Mouse (Mus musculus): ENCODE data around the gene Gm3435. TPM values are rescaled to one million over a fixed set of nuclear protein-coding genes. Genes with fewer than 3 reads are reported as not detected.
A peak's percentile ranks its signal among the peaks of the same experiment; 100 is the strongest.
"Not testable (repeated sequence)": the region's sequence is repeated elsewhere in the genome, so short reads cannot be mapped to it uniquely, and the experiment has no call there.

Gene Gm3435
- polyA plus RNA-seq, 1 experiment from 2014 or later = 4.5 TPM

DNA sequence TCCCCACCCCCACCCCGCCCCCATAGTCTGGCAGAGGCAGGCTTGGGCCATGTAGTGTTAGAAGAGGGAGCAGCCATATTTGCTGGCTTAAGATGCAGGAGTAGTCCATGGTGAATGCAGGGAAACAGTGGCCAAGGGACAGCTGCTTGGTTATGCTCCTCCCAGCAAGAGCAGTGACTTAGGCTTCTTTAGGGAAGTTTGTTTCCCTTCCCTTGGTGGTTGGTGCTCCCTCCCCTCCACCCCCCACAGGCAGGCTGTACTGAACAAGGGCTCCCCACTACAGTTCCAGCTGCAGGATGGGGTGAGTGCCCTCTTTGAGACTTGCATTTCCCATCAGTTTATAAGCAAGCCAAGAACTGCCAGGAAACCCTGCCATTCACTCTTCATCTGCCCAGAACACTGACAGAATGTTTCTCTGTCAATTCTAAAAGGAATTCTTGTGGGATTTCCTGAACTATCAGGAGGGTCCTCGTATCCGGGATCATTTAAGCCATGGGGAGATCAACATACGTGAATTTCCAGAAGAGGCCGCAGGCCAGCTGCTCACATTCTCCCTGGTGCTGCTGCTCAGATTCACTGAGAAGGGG lies 19.8 kb upstream of the Gm3435 start:
- H3K9me3 ChIP-seq (ENCODE audit: control insufficient read depth, low read length); H3K4me1 ChIP-seq (ENCODE audit: control insufficient read depth in 2 of 2, insufficient read depth in 2 of 2, low read length in 2 of 2); H3K4me3 ChIP-seq (ENCODE audit: control insufficient read depth in 1 of 2, insufficient read depth in 1 of 2, low read depth in 1 of 2, low read length in 2 of 2); H3K4me2 ChIP-seq (ENCODE audit: low read length); H3K27ac ChIP-seq (replicated peaks in 1 of 2; ENCODE audit: control insufficient read depth in 1 of 2, insufficient read depth in 1 of 2, low read depth in 2 of 2, low read length in 2 of 2); H3K9ac ChIP-seq (ENCODE audit: low read length); H3K27me3 ChIP-seq (ENCODE audit: control insufficient read depth, insufficient read depth, low read length); H3K36me3 ChIP-seq (ENCODE audit: control insufficient read depth, insufficient read depth, low read length); ATAC-seq (ENCODE audit: insufficient number of reproducible peaks, insufficient read depth, low FRiP score, low read depth): not testable (repeated sequence)
- WGBS = 86% methylated on average over 4 of the region's 5 CpGs

DNA sequence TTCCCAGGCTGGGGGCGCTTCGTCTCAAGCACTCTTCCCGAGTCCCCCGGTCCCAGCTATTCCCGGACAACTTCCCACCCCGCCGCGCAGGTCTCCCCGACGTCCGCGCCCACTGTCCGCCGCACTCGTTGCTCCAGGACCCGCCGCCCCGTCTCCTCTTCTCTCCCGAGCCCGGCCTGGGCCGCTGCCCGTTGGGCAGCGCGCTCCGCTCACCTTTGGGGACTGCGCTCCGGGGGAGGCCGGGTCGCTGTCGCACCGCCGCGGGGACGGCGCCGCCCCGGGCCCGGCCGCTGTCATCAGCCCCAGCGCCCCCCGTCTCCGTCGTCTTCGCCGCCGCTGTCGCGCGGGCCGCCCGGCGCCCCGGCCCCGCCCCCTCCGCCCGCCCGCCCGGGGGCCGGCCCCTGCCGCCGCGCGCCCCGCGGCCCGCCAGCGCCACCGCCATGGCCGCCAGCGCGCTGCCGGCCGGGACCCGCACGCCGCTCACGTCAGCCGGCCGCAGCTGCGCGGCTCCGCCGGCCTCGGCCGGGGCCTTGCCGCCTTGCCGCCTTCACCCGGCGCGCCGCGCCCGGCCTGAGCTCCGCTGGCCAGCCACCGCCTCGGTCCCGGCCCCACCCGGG lies 17.3 kb upstream of the Gm3435 start:
- H3K9me3 ChIP-seq (ENCODE audit: control insufficient read depth, low read length); H3K36me3 ChIP-seq (ENCODE audit: control insufficient read depth, insufficient read depth, low read length); H3K4me1 ChIP-seq (ENCODE audit: control insufficient read depth in 2 of 2, insufficient read depth in 2 of 2, low read length in 2 of 2); H3K27ac ChIP-seq (replicated peaks in 1 of 2; ENCODE audit: control insufficient read depth in 1 of 2, insufficient read depth in 1 of 2, low read depth in 2 of 2, low read length in 2 of 2); H3K9ac ChIP-seq (ENCODE audit: low read length); H3K27me3 ChIP-seq (ENCODE audit: control insufficient read depth, insufficient read depth, low read length); H3K4me2 ChIP-seq (ENCODE audit: low read length); H3K4me3 ChIP-seq (ENCODE audit: control insufficient read depth in 1 of 2, insufficient read depth in 1 of 2, low read depth in 1 of 2, low read length in 2 of 2): not testable (repeated sequence)
- ATAC-seq (ENCODE audit: insufficient number of reproducible peaks, insufficient read depth, low FRiP score, low read depth) = peak; percentile 80
- WGBS = no CpG with 5 or more reads among the region's 98 CpGs

DNA sequence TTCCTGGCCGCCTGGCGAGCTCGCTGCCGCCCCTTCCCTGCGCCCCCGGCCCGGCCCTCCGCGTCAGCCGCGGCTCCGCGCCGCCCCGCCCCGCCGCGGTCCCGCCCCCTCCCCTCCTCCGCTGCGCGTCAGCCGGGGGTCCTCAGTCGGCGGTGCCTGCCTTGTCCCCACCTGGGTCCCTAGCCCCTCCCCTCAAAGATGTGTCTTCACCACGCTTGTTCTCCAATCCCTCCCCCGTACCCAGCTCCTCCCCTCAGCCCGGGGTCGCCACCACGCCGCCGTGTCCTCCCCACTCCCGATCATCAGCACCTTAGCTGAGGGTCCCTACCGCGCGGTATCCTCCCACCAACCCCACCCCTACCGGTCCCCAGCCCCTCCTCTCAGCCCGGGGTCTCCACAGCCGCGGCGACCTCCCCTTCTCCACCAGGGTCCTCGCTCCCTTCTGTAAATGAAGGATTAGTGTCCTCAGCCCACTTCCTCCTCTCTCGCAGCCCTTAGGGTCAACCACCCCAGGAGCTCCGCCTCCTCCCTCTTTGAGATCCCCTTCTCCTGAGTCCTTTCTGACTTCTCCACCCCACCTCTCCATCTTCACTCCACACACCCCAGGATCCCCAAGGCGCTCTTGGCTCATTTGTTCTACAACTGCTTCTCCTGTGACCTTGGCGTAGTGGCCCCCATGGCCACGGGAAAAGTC lies 16.7 kb upstream of the Gm3435 start:
- H3K9me3 ChIP-seq (ENCODE audit: control insufficient read depth, low read length) = not testable (repeated sequence)
- WGBS = no CpG with 5 or more reads among the region's 47 CpGs

DNA sequence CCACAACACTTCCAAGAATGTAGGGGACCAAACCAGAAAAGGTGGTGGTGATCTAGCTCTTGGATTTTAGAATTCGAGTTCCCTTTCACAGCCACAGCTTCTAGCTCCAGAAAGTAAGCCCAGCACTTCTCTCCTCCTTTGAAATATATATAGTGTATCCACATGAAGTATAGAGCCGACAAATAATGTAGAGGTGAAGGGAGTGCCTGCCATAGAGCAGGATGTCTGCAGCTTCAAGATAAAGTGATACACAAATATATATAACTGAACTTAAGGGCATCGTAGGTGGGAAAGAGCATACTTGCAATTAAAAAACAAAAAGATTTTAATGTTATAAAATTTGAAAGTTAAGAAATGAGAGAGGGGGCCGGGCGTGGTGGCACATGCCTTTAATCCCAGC lies 15.8 kb upstream of the Gm3435 start:
- not testable (repeated sequence) for ATAC-seq (ENCODE audit: insufficient number of reproducible peaks, insufficient read depth, low FRiP score, low read depth); H3K9ac ChIP-seq (ENCODE audit: low read length); H3K27me3 ChIP-seq (ENCODE audit: control insufficient read depth, insufficient read depth, low read length); H3K4me1 ChIP-seq (ENCODE audit: control insufficient read depth in 2 of 2, insufficient read depth in 2 of 2, low read length in 2 of 2); H3K9me3 ChIP-seq (ENCODE audit: control insufficient read depth, low read length); H3K4me2 ChIP-seq (ENCODE audit: low read length); H3K4me3 ChIP-seq (ENCODE audit: control insufficient read depth in 1 of 2, insufficient read depth in 1 of 2, low read depth in 1 of 2, low read length in 2 of 2); H3K27ac ChIP-seq (replicated peaks in 1 of 2; ENCODE audit: control insufficient read depth in 1 of 2, insufficient read depth in 1 of 2, low read depth in 2 of 2, low read length in 2 of 2); H3K36me3 ChIP-seq (ENCODE audit: control insufficient read depth, insufficient read depth, low read length)
- WGBS = no CpG with 5 or more reads among the region's 5 CpGs

More for the DNA sequence above, 16.7 kb upstream of the Gm3435 start:
- not testable (repeated sequence) for H3K4me2 ChIP-seq (ENCODE audit: low read length); H3K4me3 ChIP-seq (ENCODE audit: control insufficient read depth in 1 of 2, insufficient read depth in 1 of 2, low read depth in 1 of 2, low read length in 2 of 2); H3K36me3 ChIP-seq (ENCODE audit: control insufficient read depth, insufficient read depth, low read length); H3K27me3 ChIP-seq (ENCODE audit: control insufficient read depth, insufficient read depth, low read length); H3K9ac ChIP-seq (ENCODE audit: low read length); H3K4me1 ChIP-seq (ENCODE audit: control insufficient read depth in 2 of 2, insufficient read depth in 2 of 2, low read length in 2 of 2); H3K27ac ChIP-seq (replicated peaks in 1 of 2; ENCODE audit: control insufficient read depth in 1 of 2, insufficient read depth in 1 of 2, low read depth in 2 of 2, low read length in 2 of 2)
- ATAC-seq (ENCODE audit: insufficient number of reproducible peaks, insufficient read depth, low FRiP score, low read depth) = peak; percentile 79

DNA sequence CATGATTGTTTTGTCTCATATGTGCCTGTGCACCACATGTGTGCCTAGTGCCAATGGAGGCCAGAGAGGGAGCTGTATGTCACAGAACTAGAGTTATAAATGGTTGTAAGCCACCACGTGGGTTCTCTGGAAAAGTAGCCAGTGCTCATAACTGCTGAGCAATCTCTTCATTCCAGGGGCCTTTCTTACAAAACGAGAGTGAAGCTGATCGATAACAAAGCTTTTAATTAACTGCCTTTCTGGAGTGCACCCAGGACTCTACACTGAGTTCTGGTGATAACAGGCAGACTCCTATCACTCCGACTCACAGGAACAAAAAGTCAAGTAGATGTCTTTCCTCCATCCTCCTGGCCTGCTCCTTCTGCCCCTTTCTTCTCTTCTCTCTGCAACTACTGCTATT lies 9.9 kb upstream of the Gm3435 start:
- not testable (repeated sequence) for H3K36me3 ChIP-seq (ENCODE audit: control insufficient read depth, insufficient read depth, low read length); H3K9ac ChIP-seq (ENCODE audit: low read length); H3K9me3 ChIP-seq (ENCODE audit: control insufficient read depth, low read length); H3K4me1 ChIP-seq (ENCODE audit: control insufficient read depth in 2 of 2, insufficient read depth in 2 of 2, low read length in 2 of 2); H3K4me2 ChIP-seq (ENCODE audit: low read length); H3K27me3 ChIP-seq (ENCODE audit: control insufficient read depth, insufficient read depth, low read length); ATAC-seq (ENCODE audit: insufficient number of reproducible peaks, insufficient read depth, low FRiP score, low read depth); H3K27ac ChIP-seq (replicated peaks in 1 of 2; ENCODE audit: control insufficient read depth in 1 of 2, insufficient read depth in 1 of 2, low read depth in 2 of 2, low read length in 2 of 2); H3K4me3 ChIP-seq (ENCODE audit: control insufficient read depth in 1 of 2, insufficient read depth in 1 of 2, low read depth in 1 of 2, low read length in 2 of 2)
- WGBS = no CpG with 5 or more reads among the region's 4 CpGs

DNA sequence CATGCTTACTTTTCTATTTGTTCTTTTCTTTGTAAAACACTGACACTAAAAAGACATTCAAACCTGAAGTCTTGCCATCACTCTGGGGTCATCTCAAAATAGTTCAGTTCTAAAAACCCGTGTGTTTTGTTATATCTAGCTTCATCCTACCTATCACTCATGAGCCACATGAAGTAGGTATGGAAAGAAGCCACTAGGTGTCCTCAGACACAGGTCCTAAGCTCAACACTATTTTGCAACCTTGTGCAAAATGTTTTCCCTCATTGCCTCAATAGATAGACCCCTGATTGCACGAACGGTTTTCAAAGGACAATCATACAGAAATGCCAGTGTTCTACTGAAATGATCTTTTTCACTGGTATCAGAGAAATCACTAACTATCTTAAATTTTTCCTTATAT lies 888 bp upstream of the Gm3435 start:
- H3K36me3 ChIP-seq (ENCODE audit: control insufficient read depth, insufficient read depth, low read length); H3K27ac ChIP-seq (replicated peaks in 1 of 2; ENCODE audit: control insufficient read depth in 1 of 2, insufficient read depth in 1 of 2, low read depth in 2 of 2, low read length in 2 of 2); H3K4me1 ChIP-seq (ENCODE audit: control insufficient read depth in 2 of 2, insufficient read depth in 2 of 2, low read length in 2 of 2); H3K9ac ChIP-seq (ENCODE audit: low read length); H3K4me2 ChIP-seq (ENCODE audit: low read length); H3K27me3 ChIP-seq (ENCODE audit: control insufficient read depth, insufficient read depth, low read length); H3K9me3 ChIP-seq (ENCODE audit: control insufficient read depth, low read length); ATAC-seq (ENCODE audit: insufficient number of reproducible peaks, insufficient read depth, low FRiP score, low read depth); H3K4me3 ChIP-seq (ENCODE audit: control insufficient read depth in 1 of 2, insufficient read depth in 1 of 2, low read depth in 1 of 2, low read length in 2 of 2): not testable (repeated sequence)
- WGBS = no CpG with 5 or more reads among the region's 3 CpGs

GRCm38 (mm10) chr17:15021503-15022220 lies 11.7 kb downstream of the Gm3435 start:
- H3K9me3 ChIP-seq (ENCODE audit: control insufficient read depth, low read length); ATAC-seq (ENCODE audit: insufficient number of reproducible peaks, insufficient read depth, low FRiP score, low read depth); H3K4me2 ChIP-seq (ENCODE audit: low read length); H3K27ac ChIP-seq (replicated peaks in 1 of 2; ENCODE audit: control insufficient read depth in 1 of 2, insufficient read depth in 1 of 2, low read depth in 2 of 2, low read length in 2 of 2); H3K4me1 ChIP-seq (ENCODE audit: control insufficient read depth in 2 of 2, insufficient read depth in 2 of 2, low read length in 2 of 2); H3K4me3 ChIP-seq (ENCODE audit: control insufficient read depth in 1 of 2, insufficient read depth in 1 of 2, low read depth in 1 of 2, low read length in 2 of 2); H3K27me3 ChIP-seq (ENCODE audit: control insufficient read depth, insufficient read depth, low read length); H3K9ac ChIP-seq (ENCODE audit: low read length); H3K36me3 ChIP-seq (ENCODE audit: control insufficient read depth, insufficient read depth, low read length): not testable (repeated sequence)
- WGBS = 93% methylated on average over 3 of the region's 3 CpGs
